Mouse (Mus musculus): ENCODE data around the gene Gli3.

- TF ChIP-seq POLR2A (IDR thresholded peaks at IDR 0.05; ENCODE audit: extremely low read depth, insufficient read depth, low read length) (no peak), CTCF (IDR thresholded peaks at IDR 0.05; ENCODE audit: low read depth, low read length) (no peak)
Measured at GRCm38 (mm10) chr13:15762291-15762690, 299.3 kb downstream of the Gli3 start.
